Mouse (Mus musculus) limb, embryonic 14.5 days (tissue): ENCODE data around the gene Tcf7. TPM values are rescaled to one million over a fixed set of nuclear protein-coding genes. Genes with fewer than 3 reads are reported as not detected.

ENCODE experiments used
- ATAC-seq: fragments of 200-750 bp; cut with Nextera tagmentation; 2 replicates; pipeline ENCODE4 v1.8.0; 2017; ENCODE audit warnings: low read depth, moderate number of reproducible peaks, moderate TSS enrichment; ENCODE audit not compliant: low FRiP score
- DNase-seq: peaks from one replicate; pipeline ENCODE4 v3.0.0-alpha.2; 2015; ENCODE audit warnings: low spot score
- H3K27ac ChIP-seq: fragments of 300-500 bp; sonication (generic); replicated peaks from 2 replicates; pipeline ENCODE4 v1.5.1; 2014; ENCODE audit warnings: low read depth, mild to moderate bottlenecking, low read length, moderate library complexity, mixed read lengths
- H3K27me3 ChIP-seq: fragments of 300-500 bp; sonication (generic); 2 replicates; pipeline ENCODE4 v1.6.1; 2014; ENCODE audit warnings: low read length, mixed read lengths; ENCODE audit not compliant: control insufficient read depth, insufficient read depth
- H3K36me3 ChIP-seq: fragments of 300-500 bp; sonication (generic); 2 replicates; pipeline ENCODE4 v1.6.1; 2014; ENCODE audit warnings: mild to moderate bottlenecking, low read length, moderate library complexity, mixed read lengths; ENCODE audit not compliant: control insufficient read depth, insufficient read depth
- H3K4me1 ChIP-seq: fragments of 300-500 bp; sonication (generic); 2 replicates; pipeline ENCODE4 v1.6.1; 2014; ENCODE audit warnings: antibody characterized with exemption, low read length, mixed read lengths; ENCODE audit not compliant: control insufficient read depth, insufficient read depth
- H3K4me2 ChIP-seq: fragments of 300-500 bp; sonication (generic); replicated peaks from 2 replicates; pipeline ENCODE4 v1.6.1; 2014; ENCODE audit warnings: low read depth, mild to moderate bottlenecking, low read length, moderate library complexity; ENCODE audit not compliant: severe bottlenecking
- H3K4me3 ChIP-seq: fragments of 300-500 bp; sonication (generic); replicated peaks from 2 replicates; pipeline ENCODE4 v1.5.1; 2014; ENCODE audit warnings: low read length
- H3K9ac ChIP-seq: fragments of 300-500 bp; sonication (generic); 2 replicates; pipeline ENCODE4 v1.6.1; 2014; ENCODE audit warnings: mild to moderate bottlenecking, low read depth, low read length, moderate library complexity; ENCODE audit not compliant: severe bottlenecking
- H3K9me3 ChIP-seq: fragments of 300-500 bp; sonication (generic); 2 replicates; pipeline ENCODE4 v1.6.1; 2016; ENCODE audit warnings: low read length; ENCODE audit not compliant: control insufficient read depth
- POLR2A ChIP-seq: fragments of 200-500 bp; IDR thresholded peaks from 2 replicates; pipeline ENCODE4 v1.8.0; 2012; ENCODE audit warnings: inconsistent platforms, mild to moderate bottlenecking, moderate library complexity, borderline replicate concordance; ENCODE audit not compliant: insufficient read depth, insufficient read length; ENCODE audit errors: extremely low read depth
- WGBS: fragments of 180-500 bp; shearing (Covaris S2); extraction: QIAGEN DNeasy Blood & Tissue Kit; methylation state at CpG from one replicate; pipeline ENCODE4 v1.1.7; 2014; 5-methylcytosine and 5-hydroxymethylcytosine counted together
- polyA plus RNA-seq, 2 experiments: library from polyadenylated mRNA; depleted of rRNA in 1 of 2; stranded (reverse) in 1 of 2; unstranded in 1 of 2; fragments of >200 nt; fragmentation: Nextera tagmentation in 1 of 2; extraction: Ambion mirVana in 1 of 2; gene quantifications; 2 replicates each; pipeline versions ENCODE4 v1.2.1 to v1.2.3; 2012 to 2014

Tcf7 gene
- polyA plus RNA-seq, 2 experiments = 13.2 to 14.0 TPM

GRCm38 (mm10) chr11:52275774-52276555 is 6.8 kb downstream of the Tcf7 start:
- Histone ChIP-seq H3K27me3 (no peaks in the 10 kb centered on the region), H3K9ac (no peak overlapping the region), H3K27ac (no peak overlapping the region), H3K4me3 (no peak overlapping the region), H3K36me3 (no peaks in the 10 kb centered on the region), H3K4me2 (no peak overlapping the region), H3K4me1 (peaks cover 14% of the 10 kb centered on the region), H3K9me3 (no peaks in the 10 kb centered on the region)
- 82% methylated on average over 8 of the region's 9 CpGs for WGBS
- no peak for TF ChIP-seq POLR2A
- no peak for ATAC-seq
- DNase-seq = no peak

GRCm38 (mm10) chr11:52275366-52275765 is 7.4 kb downstream of the Tcf7 start:
- TF ChIP-seq POLR2A = no peak
- peaks cover 14% of the 10 kb centered on the region for H3K4me1 ChIP-seq
- H3K36me3 ChIP-seq = no peaks in the 10 kb centered on the region
- WGBS = 82% methylated on average over 8 of the region's 8 CpGs
- H3K9me3 ChIP-seq = no peaks in the 10 kb centered on the region
- ATAC-seq = no peak
- H3K9ac ChIP-seq = no peak overlapping the region
- H3K4me2 ChIP-seq = no peak overlapping the region
- H3K4me3 ChIP-seq = no peak overlapping the region
- no peak overlapping the region for H3K27ac ChIP-seq
- H3K27me3 ChIP-seq = no peaks in the 10 kb centered on the region
- no peak for DNase-seq

GRCm38 (mm10) chr11:52274456-52275112 is 8.2 kb downstream of the Tcf7 start:
- Histone ChIP-seq H3K27me3 (no peaks in the 10 kb centered on the region), H3K9me3 (no peaks in the 10 kb centered on the region), H3K4me2 (no peak overlapping the region), H3K4me1 (peaks cover 14% of the 10 kb centered on the region), H3K27ac (no peak overlapping the region), H3K9ac (no peak overlapping the region), H3K4me3 (no peak overlapping the region), H3K36me3 (no peaks in the 10 kb centered on the region)
- WGBS = 88% methylated on average over 20 of the region's 20 CpGs
- TF ChIP-seq POLR2A = no peak
- DNase-seq (no peak), ATAC-seq (no peak)

- ATAC-seq (no peak), DNase-seq (no peak)
- no peak overlapping the region for H3K4me3 ChIP-seq
- no peak overlapping the region for H3K4me2 ChIP-seq
- no peak overlapping the region for H3K9ac ChIP-seq
- TF ChIP-seq POLR2A = no peak
- H3K27me3 ChIP-seq = no peaks in the 10 kb centered on the region
- no peaks in the 10 kb centered on the region for H3K36me3 ChIP-seq
- peaks cover 14% of the 10 kb centered on the region for H3K4me1 ChIP-seq
- no peak overlapping the region for H3K27ac ChIP-seq
- 71% methylated on average over 4 of the region's 4 CpGs for WGBS
- no peaks in the 10 kb centered on the region for H3K9me3 ChIP-seq
These were observed 8.9 kb downstream of the Tcf7 start for GRCm38 (mm10) chr11:52273942-52274330.

GRCm38 (mm10) chr11:52273183-52273941 is 9.5 kb downstream of the Tcf7 start:
- H3K27me3 ChIP-seq = no peaks in the 10 kb centered on the region
- no peak overlapping the region for H3K4me2 ChIP-seq
- TF ChIP-seq POLR2A = no peak
- peaks cover 14% of the 10 kb centered on the region for H3K4me1 ChIP-seq
- no peak overlapping the region for H3K9ac ChIP-seq
- no peaks in the 10 kb centered on the region for H3K9me3 ChIP-seq
- H3K36me3 ChIP-seq = no peaks in the 10 kb centered on the region
- 50% methylated on average over 11 of the region's 11 CpGs for WGBS
- no peak for ATAC-seq
- no peak overlapping the region for H3K4me3 ChIP-seq
- no peak for DNase-seq
- no peak overlapping the region for H3K27ac ChIP-seq
